Mouse (Mus musculus): ENCODE results near the gene Sh3bp4. TPM values are rescaled to one million over a fixed set of nuclear protein-coding genes. Genes with fewer than 3 reads are reported as not detected.

The Sh3bp4 gene
- polyA plus RNA-seq, 1 experiment from 2014 or later: 15.7 TPM

DNA sequence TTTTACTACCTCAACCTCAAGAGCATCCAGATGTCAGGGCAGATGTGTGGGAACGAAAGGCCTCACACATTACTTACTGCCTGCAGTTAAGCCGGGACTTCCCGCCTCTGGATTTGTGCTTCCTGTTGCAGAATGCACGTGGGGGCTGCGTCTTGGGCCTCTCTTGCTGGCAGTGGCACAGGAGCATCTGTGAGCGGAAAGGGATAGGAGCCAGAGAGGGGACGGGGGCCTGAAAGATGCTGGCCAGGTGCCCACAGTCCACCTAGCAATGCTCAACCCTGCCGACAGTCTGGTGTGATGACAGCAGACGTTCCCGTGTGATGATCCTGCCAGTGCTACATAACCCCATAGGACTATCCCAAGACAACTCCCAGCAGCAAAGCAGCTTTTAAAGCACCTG lies 17.9 kb downstream of the Sh3bp4 start:
- H3K9me3 ChIP-seq (ENCODE audit: control insufficient read depth, low read length): no peaks in the 10 kb centered on the region
- no peak for DNase-seq (ENCODE audit: low spot score)
- H3K4me2 ChIP-seq (replicated peaks): no peak overlapping the region
- 47% methylated on average over 10 of the region's 10 CpGs for WGBS
- peaks cover 43% of the 10 kb centered on the region for H3K4me1 ChIP-seq (replicated peaks; ENCODE audit: control insufficient read depth, insufficient read depth, low read length)
- H3K9ac ChIP-seq: no peak overlapping the region
- H3K36me3 ChIP-seq (replicated peaks; ENCODE audit: control insufficient read depth, insufficient read depth): no peaks in the 10 kb centered on the region
- H3K27me3 ChIP-seq (ENCODE audit: control insufficient read depth, insufficient read depth, low read length): no peaks in the 10 kb centered on the region
- ATAC-seq (ENCODE audit: low FRiP score): no peak
- H3K27ac ChIP-seq: no peak overlapping the region
- no peak overlapping the region for H3K4me3 ChIP-seq (replicated peaks; ENCODE audit: low read length)

DNA sequence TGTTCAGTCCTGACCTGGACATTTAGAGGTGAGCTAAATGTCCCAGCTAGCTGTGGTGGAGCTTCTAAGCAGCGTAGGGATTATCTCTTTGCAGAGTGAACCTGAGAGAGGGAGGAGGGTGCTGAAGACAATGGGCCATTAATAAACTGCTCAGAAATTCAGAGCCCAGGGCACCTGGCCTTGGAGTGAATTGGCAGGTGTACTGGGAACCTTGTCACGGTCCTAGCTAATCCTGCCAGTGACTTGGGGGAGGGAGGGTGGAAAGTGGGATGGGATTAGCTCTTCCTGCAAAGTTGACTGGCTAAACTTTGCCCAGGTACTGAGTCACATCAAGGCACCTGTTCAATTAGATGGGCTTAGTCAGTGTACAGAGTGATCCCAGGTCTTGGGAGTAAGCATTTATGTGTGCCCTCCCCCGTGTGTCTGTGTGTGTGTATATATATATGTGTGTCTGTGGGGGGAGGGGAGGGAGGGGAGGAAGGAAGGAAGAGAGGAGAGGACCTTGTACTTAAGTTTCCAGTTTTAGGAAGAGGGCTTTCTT lies 18.6 kb downstream of the Sh3bp4 start:
- Histone ChIP-seq H3K4me1 (replicated peaks; ENCODE audit: control insufficient read depth, insufficient read depth, low read length) (peaks cover 49% of the 10 kb centered on the region), H3K27ac (no peak overlapping the region), H3K9ac (no peak overlapping the region), H3K9me3 (ENCODE audit: control insufficient read depth, low read length) (no peaks in the 10 kb centered on the region), H3K36me3 (replicated peaks; ENCODE audit: control insufficient read depth, insufficient read depth) (no peaks in the 10 kb centered on the region), H3K4me2 (replicated peaks) (no peak overlapping the region), H3K27me3 (ENCODE audit: control insufficient read depth, insufficient read depth, low read length) (no peaks in the 10 kb centered on the region), H3K4me3 (replicated peaks; ENCODE audit: low read length) (no peak overlapping the region)
- WGBS: 52% methylated on average over 3 of the region's 3 CpGs
- ATAC-seq (ENCODE audit: low FRiP score) (no peak), DNase-seq (ENCODE audit: low spot score) (no peak)

DNA sequence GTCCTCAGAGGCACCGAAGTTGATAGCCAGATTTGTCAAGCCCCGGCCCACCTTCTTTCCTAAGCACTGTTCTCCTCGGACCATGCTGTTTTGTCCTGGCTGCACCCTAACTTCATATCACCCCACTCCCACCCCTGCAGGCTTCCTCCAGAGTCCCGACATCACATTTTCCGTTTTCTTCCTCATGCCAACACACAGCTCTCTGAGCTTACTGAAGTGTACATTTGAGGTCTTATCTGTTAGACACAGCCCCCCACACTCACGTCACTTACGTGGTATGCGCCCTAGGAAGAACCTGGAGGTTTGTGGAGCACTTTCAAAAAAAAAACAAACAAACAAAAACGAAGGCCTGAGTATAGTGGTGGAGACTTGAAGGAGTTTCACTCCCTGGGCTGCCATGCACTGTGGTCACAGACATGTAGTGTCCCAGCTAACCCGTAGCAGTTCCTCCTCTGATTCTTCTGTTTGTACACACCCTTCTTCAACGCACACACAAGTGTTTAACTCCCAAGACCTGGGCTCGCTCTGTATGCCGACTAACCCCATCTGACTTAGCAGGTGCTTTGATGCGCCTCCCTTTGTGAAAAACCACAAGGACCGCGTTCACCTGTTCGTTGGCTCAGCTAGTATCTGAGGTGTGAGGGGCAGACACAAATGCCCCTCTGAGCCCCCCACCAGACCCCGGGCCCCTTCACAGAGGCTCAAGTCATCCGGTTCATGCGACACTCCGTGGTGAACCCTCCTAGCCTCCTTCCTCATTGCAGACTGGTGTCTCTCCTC lies 19.8 kb downstream of the Sh3bp4 start:
- Histone ChIP-seq H3K9me3 (ENCODE audit: control insufficient read depth, low read length) (no peaks in the 10 kb centered on the region), H3K27me3 (ENCODE audit: control insufficient read depth, insufficient read depth, low read length) (no peaks in the 10 kb centered on the region), H3K4me3 (replicated peaks; ENCODE audit: low read length) (no peak overlapping the region), H3K36me3 (replicated peaks; ENCODE audit: control insufficient read depth, insufficient read depth) (no peaks in the 10 kb centered on the region), H3K9ac (no peak overlapping the region), H3K4me2 (replicated peaks) (no peak overlapping the region), H3K27ac (no peak overlapping the region), H3K4me1 (replicated peaks; ENCODE audit: control insufficient read depth, insufficient read depth, low read length) (peaks cover 49% of the 10 kb centered on the region)
- ATAC-seq (ENCODE audit: low FRiP score) (no peak), DNase-seq (ENCODE audit: low spot score) (no peak)
- 86% methylated on average over 21 of the region's 21 CpGs for whole genome bisulfite sequencing

DNA sequence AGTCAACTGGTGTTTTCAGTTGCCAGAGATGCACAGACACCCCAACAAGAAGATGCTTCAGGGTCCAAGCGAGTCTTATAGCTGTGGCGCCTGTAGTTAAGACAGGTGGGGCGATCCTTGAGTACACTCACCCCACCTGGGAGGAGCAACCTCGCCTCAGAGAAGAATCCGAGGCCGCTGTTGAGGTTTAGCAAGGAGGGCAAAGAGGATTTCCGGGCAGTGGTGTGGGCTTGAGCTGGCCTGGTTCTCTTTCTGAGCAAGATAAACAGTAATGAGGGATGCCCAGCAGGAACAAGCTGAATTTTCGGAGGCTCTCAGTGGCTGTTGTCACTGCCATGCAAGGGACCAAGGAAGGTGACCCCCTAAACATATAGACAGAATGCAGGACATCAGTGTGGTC lies 20.5 kb downstream of the Sh3bp4 start:
- DNase-seq (ENCODE audit: low spot score) (no peak), ATAC-seq (ENCODE audit: low FRiP score) (no peak)
- no peak overlapping the region for H3K27ac ChIP-seq
- no peaks in the 10 kb centered on the region for H3K9me3 ChIP-seq (ENCODE audit: control insufficient read depth, low read length)
- H3K27me3 ChIP-seq (ENCODE audit: control insufficient read depth, insufficient read depth, low read length): no peaks in the 10 kb centered on the region
- no peak overlapping the region for H3K9ac ChIP-seq
- H3K4me3 ChIP-seq (replicated peaks; ENCODE audit: low read length): no peak overlapping the region
- H3K4me2 ChIP-seq (replicated peaks): no peak overlapping the region
- 86% methylated on average over 8 of the region's 8 CpGs for WGBS
- H3K36me3 ChIP-seq (replicated peaks; ENCODE audit: control insufficient read depth, insufficient read depth): no peaks in the 10 kb centered on the region
- peaks cover 53% of the 10 kb centered on the region for H3K4me1 ChIP-seq (replicated peaks; ENCODE audit: control insufficient read depth, insufficient read depth, low read length)

DNA sequence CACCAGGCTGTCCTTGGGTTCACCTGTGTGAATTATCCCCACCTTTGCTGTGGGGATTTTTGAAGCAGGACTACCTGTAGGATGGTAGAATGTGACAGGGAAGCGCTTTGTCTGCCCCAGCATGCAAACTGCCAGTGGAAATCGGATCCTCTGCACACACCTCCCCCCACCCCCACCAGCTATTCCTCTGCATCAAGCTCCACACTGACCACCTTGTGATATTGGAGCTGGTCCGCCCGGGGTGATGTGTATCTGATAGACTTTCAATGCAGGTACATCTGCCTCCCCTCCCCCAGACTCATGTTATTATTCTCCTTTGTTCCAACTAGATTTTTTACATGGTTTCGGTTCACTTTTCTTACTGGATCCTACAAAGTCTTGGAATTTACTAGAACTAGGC lies 21.8 kb downstream of the Sh3bp4 start:
- no peak overlapping the region for H3K4me3 ChIP-seq (replicated peaks; ENCODE audit: low read length)
- peaks cover 45% of the 10 kb centered on the region for H3K4me1 ChIP-seq (replicated peaks; ENCODE audit: control insufficient read depth, insufficient read depth, low read length)
- no peaks in the 10 kb centered on the region for H3K27me3 ChIP-seq (ENCODE audit: control insufficient read depth, insufficient read depth, low read length)
- H3K4me2 ChIP-seq (replicated peaks): peak overlapping the region; percentile 38
- peak overlapping the region; percentile 17; the same call in 1 of the 2 replicates for H3K9ac ChIP-seq
- no peaks in the 10 kb centered on the region for H3K9me3 ChIP-seq (ENCODE audit: control insufficient read depth, low read length)
- DNase-seq (ENCODE audit: low spot score) (no peak), ATAC-seq (ENCODE audit: low FRiP score) (no peak)
- WGBS: 44% methylated on average over 5 of the region's 5 CpGs
- no peaks in the 10 kb centered on the region for H3K36me3 ChIP-seq (replicated peaks; ENCODE audit: control insufficient read depth, insufficient read depth)
- H3K27ac ChIP-seq: peak overlapping the region; percentile 63; the same call in 1 of the 2 replicates

DNA sequence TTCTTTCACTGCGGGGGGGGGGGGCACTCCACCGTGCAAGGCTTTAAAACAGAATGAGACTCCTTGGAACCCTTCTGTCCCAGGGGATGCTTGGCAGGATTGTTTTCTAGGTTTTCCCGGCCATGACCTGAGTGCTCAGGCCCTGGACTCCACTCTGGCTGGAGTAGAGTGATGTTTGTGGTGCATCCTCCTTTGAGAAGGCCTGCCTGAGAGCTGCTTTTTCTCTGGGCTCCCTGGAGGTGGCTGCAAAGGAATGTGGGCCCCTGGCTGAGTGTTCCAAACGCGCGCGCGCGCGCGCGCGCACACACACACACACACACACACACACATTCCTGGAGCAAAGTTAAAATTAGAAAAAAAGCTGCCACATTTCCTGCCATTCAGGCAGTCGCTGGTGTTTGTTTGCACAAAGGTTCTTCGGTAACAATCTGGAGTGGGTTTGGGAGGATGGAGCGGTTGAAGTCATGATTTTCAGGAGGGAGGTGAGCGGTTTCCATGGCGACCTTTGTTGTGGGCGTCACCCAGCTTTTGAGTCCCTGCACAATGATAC lies 22.3 kb downstream of the Sh3bp4 start:
- Histone ChIP-seq H3K27ac (peak overlapping the region; percentile 63; the same call in 1 of the 2 replicates), H3K4me3 (replicated peaks; ENCODE audit: low read length) (no peak overlapping the region), H3K9ac (peak overlapping the region; percentile 17; the same call in 1 of the 2 replicates), H3K27me3 (ENCODE audit: control insufficient read depth, insufficient read depth, low read length) (no peaks in the 10 kb centered on the region), H3K9me3 (ENCODE audit: control insufficient read depth, low read length) (no peaks in the 10 kb centered on the region), H3K36me3 (replicated peaks; ENCODE audit: control insufficient read depth, insufficient read depth) (no peaks in the 10 kb centered on the region), H3K4me2 (replicated peaks) (peak overlapping the region; percentile 38), H3K4me1 (replicated peaks; ENCODE audit: control insufficient read depth, insufficient read depth, low read length) (peaks cover 43% of the 10 kb centered on the region)
- DNase-seq (ENCODE audit: low spot score) (peak; percentile 69), ATAC-seq (ENCODE audit: low FRiP score) (no peak; the same call in 1 of the 2 replicates)
- WGBS: 4% methylated on average over 19 of the region's 19 CpGs

DNA sequence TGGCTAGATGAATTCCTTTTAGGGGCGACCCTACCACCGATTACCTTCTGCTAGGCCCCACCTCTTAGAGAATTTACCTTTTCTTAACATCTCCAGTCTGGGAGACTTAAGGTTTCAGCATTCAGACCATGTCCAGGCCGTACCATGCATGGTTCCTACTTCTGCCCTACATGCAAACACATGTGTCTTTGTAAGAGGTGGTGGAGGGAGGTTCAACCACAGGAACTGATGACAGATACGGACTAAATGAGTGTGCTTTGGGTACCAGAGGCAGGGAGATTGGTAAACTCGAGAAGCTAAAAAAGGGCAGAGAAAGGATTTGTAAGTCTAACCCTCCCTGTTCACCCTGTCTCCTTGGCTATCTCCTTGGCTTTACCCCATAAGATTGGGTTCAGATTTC lies 23.5 kb downstream of the Sh3bp4 start:
- no peak overlapping the region for H3K4me2 ChIP-seq (replicated peaks)
- no peak overlapping the region for H3K27ac ChIP-seq
- H3K27me3 ChIP-seq (ENCODE audit: control insufficient read depth, insufficient read depth, low read length): no peaks in the 10 kb centered on the region
- 72% methylated on average over 5 of the region's 5 CpGs for WGBS
- ATAC-seq (ENCODE audit: low FRiP score) (no peak), DNase-seq (ENCODE audit: low spot score) (no peak)
- H3K4me3 ChIP-seq (replicated peaks; ENCODE audit: low read length): no peak overlapping the region
- no peaks in the 10 kb centered on the region for H3K9me3 ChIP-seq (ENCODE audit: control insufficient read depth, low read length)
- H3K9ac ChIP-seq: no peak overlapping the region
- no peaks in the 10 kb centered on the region for H3K36me3 ChIP-seq (replicated peaks; ENCODE audit: control insufficient read depth, insufficient read depth)
- peaks cover 32% of the 10 kb centered on the region for H3K4me1 ChIP-seq (replicated peaks; ENCODE audit: control insufficient read depth, insufficient read depth, low read length)

DNA sequence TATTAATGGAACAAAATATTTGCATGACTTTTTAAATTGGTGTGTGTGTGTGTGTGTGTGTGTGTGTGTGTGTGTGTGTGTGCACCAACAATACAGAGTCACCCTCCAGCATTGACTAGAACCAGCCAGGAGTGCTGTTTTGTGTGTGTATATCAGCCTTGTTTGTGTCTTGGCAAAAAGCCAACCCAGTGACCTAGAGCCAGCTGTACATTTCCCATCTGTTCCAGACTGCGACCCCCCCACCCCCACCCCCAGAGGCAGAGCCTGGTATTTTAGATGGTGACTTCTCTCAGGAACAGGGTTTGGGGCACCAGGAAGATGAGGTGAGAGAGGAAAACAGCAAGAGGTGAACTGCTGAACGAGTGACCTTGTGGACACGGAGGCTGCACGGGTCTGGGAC lies 24.2 kb downstream of the Sh3bp4 start:
- Histone ChIP-seq H3K9me3 (ENCODE audit: control insufficient read depth, low read length) (no peaks in the 10 kb centered on the region), H3K4me2 (replicated peaks) (no peak overlapping the region), H3K4me1 (replicated peaks; ENCODE audit: control insufficient read depth, insufficient read depth, low read length) (peaks cover 31% of the 10 kb centered on the region), H3K27ac (no peak overlapping the region), H3K4me3 (replicated peaks; ENCODE audit: low read length) (no peak overlapping the region), H3K27me3 (ENCODE audit: control insufficient read depth, insufficient read depth, low read length) (no peaks in the 10 kb centered on the region), H3K9ac (no peak overlapping the region), H3K36me3 (replicated peaks; ENCODE audit: control insufficient read depth, insufficient read depth) (no peaks in the 10 kb centered on the region)
- DNase-seq (ENCODE audit: low spot score) (no peak), ATAC-seq (ENCODE audit: low FRiP score) (peak; percentile 38; the same call in 1 of the 2 replicates)
- WGBS: 63% methylated on average over 4 of the region's 4 CpGs

DNA sequence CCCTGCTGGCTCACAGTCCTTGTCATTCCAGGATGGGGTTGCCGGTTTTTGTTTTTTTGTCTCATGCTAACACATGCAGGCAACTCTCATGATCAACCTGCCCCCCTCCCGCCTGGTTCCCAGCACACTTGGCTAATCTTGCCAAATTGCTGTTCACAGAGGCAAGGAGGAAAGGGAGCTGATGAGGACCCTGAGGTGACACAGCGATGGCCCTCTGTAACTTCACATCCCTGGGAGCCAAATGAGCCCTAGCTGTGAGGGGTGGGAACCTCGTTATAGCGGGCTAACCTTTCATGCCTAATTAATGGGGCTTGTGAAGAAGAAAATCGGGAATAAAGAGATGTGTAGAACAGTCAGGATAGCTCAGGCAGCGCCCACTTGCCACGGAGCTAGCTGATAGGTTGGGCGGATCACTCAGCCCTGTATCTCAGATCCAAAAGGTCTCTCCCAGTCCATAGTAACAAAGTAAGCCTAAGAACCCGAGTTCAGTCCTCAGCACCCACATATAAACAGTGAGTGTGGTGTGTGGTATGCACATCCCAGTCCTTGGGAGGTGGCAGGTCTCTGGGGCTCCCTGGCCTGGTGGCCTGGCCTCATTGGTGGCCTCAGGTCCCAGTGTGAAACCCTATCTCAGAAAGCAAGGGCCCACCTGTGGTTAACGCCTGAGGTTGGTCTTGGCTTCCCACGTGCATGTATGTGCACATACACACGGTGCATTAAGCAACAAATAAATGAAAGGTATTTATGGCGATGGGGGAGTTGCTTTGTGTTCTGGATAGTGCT lies 25.6 kb downstream of the Sh3bp4 start:
- Histone ChIP-seq H3K9ac (no peak overlapping the region), H3K27ac (no peak overlapping the region), H3K9me3 (ENCODE audit: control insufficient read depth, low read length) (no peaks in the 10 kb centered on the region), H3K27me3 (ENCODE audit: control insufficient read depth, insufficient read depth, low read length) (no peaks in the 10 kb centered on the region), H3K4me1 (replicated peaks; ENCODE audit: control insufficient read depth, insufficient read depth, low read length) (peaks cover 31% of the 10 kb centered on the region), H3K36me3 (replicated peaks; ENCODE audit: control insufficient read depth, insufficient read depth) (no peaks in the 10 kb centered on the region), H3K4me2 (replicated peaks) (no peak overlapping the region), H3K4me3 (replicated peaks; ENCODE audit: low read length) (no peak overlapping the region)
- DNase-seq (ENCODE audit: low spot score) (no peak), ATAC-seq (ENCODE audit: low FRiP score) (no peak)
- 20% methylated on average over 14 of the region's 14 CpGs for WGBS

All from hindbrain, embryonic 14.5 days (tissue).